Mouse (Mus musculus) lung, postnatal 36 days (tissue): ENCODE data around the gene Pogz.
"Not testable (repeated sequence)": the region's sequence is repeated elsewhere in the genome, so short reads cannot be mapped to it uniquely, and the experiment has no call there.

Source experiments
- DNase-seq: peaks from one replicate; pipeline ENCODE4 v3.0.0; 2022; ENCODE audit warnings: mixed read lengths

Gene Pogz

GRCm38 (mm10) chr3:94917816-94918361 lies 80.5 kb downstream of the Pogz start:
- DNase-seq, result peak; percentile 85

- no peak for DNase-seq
Measured at GRCm38 (mm10) chr3:94918845-94919244, 81.5 kb downstream of the Pogz start.

- no peak for DNase-seq
Measured at GRCm38 (mm10) chr3:94921104-94921503, 83.7 kb downstream of the Pogz start.

- no peak for DNase-seq
Measured at GRCm38 (mm10) chr3:94922333-94922732, 85.0 kb downstream of the Pogz start.

GRCm38 (mm10) chr3:94924688-94925087 lies 87.3 kb downstream of the Pogz start:
- no peak for DNase-seq

- not testable (repeated sequence) for DNase-seq
Measured at GRCm38 (mm10) chr3:94926301-94926736, 89.0 kb downstream of the Pogz start.

- not testable (repeated sequence) for DNase-seq
Measured at GRCm38 (mm10) chr3:94928979-94929378, 91.6 kb downstream of the Pogz start.

GRCm38 (mm10) chr3:94930386-94931266 lies 93.3 kb downstream of the Pogz start:
- DNase-seq, result peak; percentile 56

GRCm38 (mm10) chr3:94931427-94932082 lies 94.2 kb downstream of the Pogz start:
- DNase-seq, result not testable (repeated sequence)
